Mouse (Mus musculus) thymus, postnatal 10 days (tissue): Measurements from ENCODE around the gene Gal3st1.
"Not testable (repeated sequence)": the region's sequence is repeated elsewhere in the genome, so short reads cannot be mapped to it uniquely, and the experiment has no call there.

ENCODE experiments used
- DNase-seq, 2 experiments: peaks; one replicate each; pipeline ENCODE4 v3.0.0; 2021; ENCODE audit warnings: low spot score in 2 of 2

Gene Gal3st1

GRCm38 (mm10) chr11:3983291-3983862, at the start of gene Gal3st1:
Gal3st1 (plus strand) TSS chr11:3983636.
- no peak for DNase-seq

DNA sequence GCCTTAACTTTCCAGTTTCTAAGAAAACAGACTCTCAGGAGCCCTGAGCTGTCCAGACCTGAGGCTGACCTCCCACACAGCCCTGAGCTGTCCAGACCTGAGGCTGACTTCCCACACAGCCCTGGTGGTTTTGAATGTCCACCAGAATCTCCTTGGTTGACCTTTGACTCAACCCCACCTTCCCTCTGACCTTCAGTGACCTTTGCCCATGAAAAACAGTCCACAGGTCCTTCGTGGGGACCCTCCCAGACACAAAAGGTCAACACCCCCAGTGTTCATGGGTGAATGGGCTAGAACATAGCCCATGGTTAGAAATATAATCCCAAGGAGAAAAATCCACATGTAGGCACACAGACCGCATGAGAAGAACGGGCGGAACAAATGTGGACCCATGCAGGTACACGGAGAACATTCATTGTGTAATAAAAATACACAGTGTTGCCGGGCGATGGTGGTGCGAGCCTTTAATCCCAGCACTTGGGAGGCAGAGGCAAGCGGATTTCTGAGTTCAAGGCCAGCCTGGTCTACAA, 49.6 kb upstream of the Gal3st1 start:
- DNase-seq: no peak

- DNase-seq: no peak
Observed at GRCm38 (mm10) chr11:3935135-3935534, 48.3 kb upstream of the Gal3st1 start.

- DNase-seq: no peak
Observed at GRCm38 (mm10) chr11:3936318-3936717, 47.1 kb upstream of the Gal3st1 start.

- DNase-seq: no peak
Observed at GRCm38 (mm10) chr11:3937321-3937874, 46.0 kb upstream of the Gal3st1 start.

DNA sequence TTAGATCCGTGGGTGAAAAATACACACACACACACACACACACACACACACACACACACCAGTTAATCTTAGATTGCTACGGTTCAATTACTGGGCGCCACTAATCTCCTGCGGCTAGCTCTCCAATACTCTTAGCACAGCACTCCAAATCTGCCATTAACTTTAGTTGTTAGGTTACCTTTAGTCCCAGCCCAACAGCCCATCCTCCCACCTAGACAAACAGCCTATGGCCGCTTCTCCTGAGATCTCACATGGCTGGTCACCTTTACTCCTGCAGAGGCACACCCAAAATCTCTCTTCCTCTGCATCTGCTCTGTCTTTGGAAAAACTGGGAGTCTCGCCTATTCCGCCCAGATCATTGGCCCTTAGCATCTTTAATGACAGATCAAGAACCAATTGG, 42.1 kb upstream of the Gal3st1 start:
- DNase-seq: no peak

DNA sequence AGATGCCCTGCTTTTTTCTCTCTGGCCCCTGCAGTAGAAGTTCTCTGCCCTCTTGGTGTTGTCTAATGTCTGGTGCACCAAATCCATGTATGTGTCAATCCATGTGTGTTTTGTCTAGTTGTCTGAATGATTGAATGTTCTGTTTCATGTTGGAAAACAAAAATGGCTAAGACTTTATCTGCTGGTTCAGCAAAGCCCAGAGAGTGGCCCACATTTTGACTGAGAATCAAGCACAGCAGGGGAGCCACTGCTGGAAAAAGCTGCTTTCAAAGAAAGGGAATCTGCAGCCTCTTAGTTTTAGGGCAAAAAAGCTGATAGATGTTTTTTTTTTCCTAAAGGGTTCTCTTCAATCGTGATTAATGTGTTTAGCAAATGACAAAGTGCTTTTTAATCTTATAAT, 37.0 kb upstream of the Gal3st1 start:
- DNase-seq: no peak

GRCm38 (mm10) chr11:3954876-3955275, 28.6 kb upstream of the Gal3st1 start:
- DNase-seq: not testable (repeated sequence)

- DNase-seq: not testable (repeated sequence)
Observed at GRCm38 (mm10) chr11:3955371-3955770, 28.1 kb upstream of the Gal3st1 start.

GRCm38 (mm10) chr11:3960901-3961300, 22.5 kb upstream of the Gal3st1 start:
- no peak for DNase-seq

GRCm38 (mm10) chr11:3961761-3962160, 21.7 kb upstream of the Gal3st1 start:
- DNase-seq: no peak

DNA sequence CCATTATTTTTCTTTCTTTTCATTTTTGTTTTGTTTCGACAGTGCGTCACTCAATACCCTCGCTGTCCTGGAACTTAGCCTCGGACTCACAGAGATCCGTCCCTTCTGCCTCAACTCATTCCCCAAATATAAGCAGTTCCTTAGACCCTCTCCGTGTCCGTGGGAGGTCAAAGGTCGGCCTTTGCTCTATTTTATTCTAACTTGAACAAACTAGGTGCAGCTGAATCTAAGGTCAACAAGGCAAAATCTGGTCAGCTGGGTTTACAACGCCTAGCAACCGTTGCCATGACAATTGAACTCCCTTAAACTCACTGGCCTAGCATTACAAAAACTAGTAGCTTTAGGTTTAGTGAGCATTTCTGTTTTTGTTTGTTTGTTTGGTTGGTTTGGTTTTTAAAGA, 20.3 kb upstream of the Gal3st1 start:
- peak in 1 of 2 experiments; percentile 6 for DNase-seq

DNA sequence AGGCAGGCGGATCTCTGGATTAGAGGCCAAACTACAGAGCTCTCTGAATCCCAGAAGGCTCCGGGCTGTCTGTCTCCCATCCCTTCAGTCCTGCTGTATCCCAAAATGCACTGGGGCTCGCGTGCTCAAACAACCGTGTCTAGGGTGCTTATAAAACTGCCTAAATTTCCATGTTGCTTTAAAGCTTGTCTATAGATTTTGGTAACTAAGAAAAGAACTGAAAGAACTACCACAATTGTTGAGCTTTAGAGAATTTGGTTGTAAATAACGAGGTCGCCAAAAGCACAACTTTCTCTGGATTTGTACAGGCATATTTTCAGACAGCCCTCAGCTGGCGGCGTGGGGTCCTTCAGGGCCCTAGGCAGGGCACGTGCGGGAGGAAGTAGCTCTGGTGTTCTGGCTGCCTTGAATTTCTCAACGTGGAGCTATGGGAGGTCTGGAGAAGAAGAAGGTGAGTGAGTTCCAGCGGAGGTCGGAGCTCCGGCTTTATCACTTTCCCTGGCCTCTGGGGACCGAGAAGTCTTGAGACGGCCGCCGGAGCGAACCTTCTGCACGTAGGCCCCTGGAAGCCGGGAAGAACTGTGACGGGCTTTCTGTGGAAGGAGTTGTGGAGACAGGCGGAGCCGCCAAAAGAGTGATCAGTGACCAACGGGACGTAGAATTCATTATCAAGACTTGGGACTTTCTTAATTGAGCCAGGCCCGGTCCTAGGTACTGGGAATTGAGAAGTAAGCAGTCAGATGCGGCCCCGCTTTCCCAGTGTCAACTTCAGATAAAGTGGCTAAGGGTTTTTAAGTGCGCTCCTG, 19.6 kb upstream of the Gal3st1 start, which contains the start of gene Pes1:
Pes1 (plus strand) TSS at position 366 of the 806 bp plus-strand sequence.
- DNase-seq: peak; percentile 50 to 71

GRCm38 (mm10) chr11:3964416-3965172, 18.8 kb upstream of the Gal3st1 start:
- DNase-seq: no peak

DNA sequence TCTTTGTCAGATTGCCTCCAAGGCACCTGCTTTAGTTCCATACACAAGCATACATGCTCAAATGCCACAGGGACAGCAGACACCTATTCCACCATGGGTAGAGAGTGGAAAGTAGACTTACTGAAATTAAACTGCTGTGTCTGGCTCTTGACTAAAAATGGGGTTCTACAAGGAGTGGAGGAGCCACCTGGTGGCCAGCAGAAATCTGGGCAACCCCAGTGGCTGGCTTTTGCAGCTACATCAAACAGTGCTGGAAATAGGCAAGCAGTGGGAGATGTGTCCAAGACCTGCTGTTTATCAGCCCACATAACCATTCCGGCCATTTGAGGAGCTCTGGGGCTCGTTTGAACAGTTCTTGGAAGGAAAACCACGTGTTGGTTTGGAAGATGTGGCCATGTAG, 13.6 kb upstream of the Gal3st1 start:
- no peak for DNase-seq

- no peak for DNase-seq
Observed at GRCm38 (mm10) chr11:3970361-3970760, 13.1 kb upstream of the Gal3st1 start.

- DNase-seq: no peak
Observed at GRCm38 (mm10) chr11:3973081-3973480, 10.4 kb upstream of the Gal3st1 start.

DNA sequence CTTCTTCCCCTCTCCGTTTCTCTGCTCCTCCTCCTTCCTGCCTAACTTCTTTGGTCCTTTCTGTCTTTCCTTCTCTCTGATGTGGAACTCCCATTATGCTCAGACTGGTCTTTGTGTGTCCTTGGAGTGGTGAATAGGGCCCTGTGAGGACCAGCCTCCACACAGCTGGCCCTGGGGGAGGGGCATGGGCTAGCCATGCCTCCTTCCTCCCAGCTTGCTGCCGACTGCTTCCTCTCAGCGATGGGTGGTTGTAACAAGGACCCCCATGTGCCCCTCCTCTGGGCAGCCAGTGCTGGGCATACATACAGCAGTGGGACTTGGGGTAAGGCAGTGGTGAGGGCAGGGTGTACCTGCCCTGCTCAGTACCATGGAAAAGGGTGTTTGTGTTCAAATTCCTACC, 9.1 kb upstream of the Gal3st1 start:
- DNase-seq: no peak

DNA sequence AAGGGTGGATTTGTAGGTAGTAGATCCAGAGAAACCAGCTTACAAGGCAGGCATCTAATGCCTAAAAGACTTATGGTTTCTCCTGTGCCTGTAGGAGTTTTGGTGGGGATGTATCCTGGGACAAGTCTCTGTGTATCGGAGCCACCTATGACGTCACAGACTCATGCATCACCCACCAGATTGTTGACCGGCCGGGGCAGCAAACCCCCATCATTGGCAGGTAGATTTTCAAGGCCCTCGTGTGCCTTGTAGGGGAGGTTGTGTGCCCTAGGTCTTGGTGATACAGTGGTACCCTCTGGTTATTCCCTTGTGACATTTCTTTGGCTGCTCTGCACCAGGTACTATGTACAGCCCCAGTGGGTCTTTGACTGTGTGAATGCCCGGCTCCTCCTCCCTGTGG, 6.8 kb upstream of the Gal3st1 start, which contains the start of gene 4930556J24Rik:
4930556J24Rik (minus strand) TSS at position 101 of the 400 bp plus-strand sequence.
- DNase-seq: no peak

- no peak for DNase-seq
Observed at GRCm38 (mm10) chr11:3978421-3978820, 5.0 kb upstream of the Gal3st1 start.

DNA sequence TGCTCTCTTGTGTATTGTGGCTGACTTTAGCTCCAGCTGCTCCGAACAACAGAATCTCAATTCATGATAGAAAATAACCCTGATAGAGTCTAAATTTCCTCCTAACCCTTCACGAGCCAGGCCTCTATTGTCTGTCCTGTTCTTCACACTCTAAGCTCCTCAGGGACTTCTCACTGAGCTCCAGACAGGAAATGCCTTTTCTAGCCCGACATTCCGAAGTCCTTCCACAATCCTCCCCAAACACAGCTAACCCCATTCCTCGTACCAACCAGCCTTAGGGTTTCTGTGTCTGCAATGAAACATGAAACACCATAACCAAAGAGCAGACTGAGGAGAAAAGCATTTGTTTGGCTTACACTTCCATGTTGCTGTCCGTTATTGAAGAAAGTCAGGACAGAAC, 1.9 kb upstream of the Gal3st1 start:
- no peak for DNase-seq
